Mouse (Mus musculus): ENCODE results near the gene Tmem260. TPM values are rescaled to one million over a fixed set of nuclear protein-coding genes. Genes with fewer than 3 reads are reported as not detected.
A peak's percentile ranks its signal among the peaks of the same experiment; 100 is the strongest.
"Not testable (repeated sequence)": the region's sequence is repeated elsewhere in the genome, so short reads cannot be mapped to it uniquely, and the experiment has no call there.

The Tmem260 gene
- 10 to 100 TPM in 1 of 2 experiments, 1 to 10 TPM in 1; 8.2 to 12.2 TPM for polyA plus RNA-seq (2017; shearing (Covaris generic))

GRCm38 (mm10) chr14:48445984-48446683 lies at the start of gene Tmem260:
Gene Tmem260 (plus strand): TSS chr14:48446124.
- ATAC-seq, result peak; percentile 89

- no peak for ATAC-seq
Measured at GRCm38 (mm10) chr14:48406086-48406485, 39.8 kb upstream of the Tmem260 start.

GRCm38 (mm10) chr14:48417064-48417463 lies 28.9 kb upstream of the Tmem260 start:
- ATAC-seq, result no peak

GRCm38 (mm10) chr14:48418264-48418663 lies 27.7 kb upstream of the Tmem260 start:
- no peak for ATAC-seq

GRCm38 (mm10) chr14:48418672-48419071 lies 27.3 kb upstream of the Tmem260 start:
- no peak for ATAC-seq

GRCm38 (mm10) chr14:48421476-48421875 lies 24.4 kb upstream of the Tmem260 start:
- no peak for ATAC-seq

GRCm38 (mm10) chr14:48421996-48422395 lies 23.9 kb upstream of the Tmem260 start:
- ATAC-seq, result peak; percentile 97

- peak; percentile 1 for ATAC-seq
Measured at GRCm38 (mm10) chr14:48422436-48422835, 23.5 kb upstream of the Tmem260 start.

GRCm38 (mm10) chr14:48422901-48423300 lies 23.0 kb upstream of the Tmem260 start:
- peak; percentile 11 for ATAC-seq

- ATAC-seq, result no peak
Measured at GRCm38 (mm10) chr14:48431978-48432377, 13.9 kb upstream of the Tmem260 start.

- ATAC-seq, result no peak
Measured at GRCm38 (mm10) chr14:48443796-48444195, 2.1 kb upstream of the Tmem260 start.

GRCm38 (mm10) chr14:48451966-48452407 lies 6.1 kb downstream of the Tmem260 start:
- no peak for ATAC-seq

- no peak for ATAC-seq
Measured at GRCm38 (mm10) chr14:48453411-48453810, 7.5 kb downstream of the Tmem260 start.

- no peak for ATAC-seq
Measured at GRCm38 (mm10) chr14:48456305-48457092, 10.6 kb downstream of the Tmem260 start.

GRCm38 (mm10) chr14:48457288-48457938 lies 11.5 kb downstream of the Tmem260 start:
- ATAC-seq, result no peak

- no peak for ATAC-seq
Measured at GRCm38 (mm10) chr14:48458901-48459300, 13.0 kb downstream of the Tmem260 start.

- ATAC-seq, result no peak
Measured at GRCm38 (mm10) chr14:48468339-48468738, 22.4 kb downstream of the Tmem260 start.

- ATAC-seq, result no peak
Measured at GRCm38 (mm10) chr14:48470742-48471487, 25.0 kb downstream of the Tmem260 start.

- no peak for ATAC-seq
Measured at GRCm38 (mm10) chr14:48472179-48472578, 26.3 kb downstream of the Tmem260 start.

GRCm38 (mm10) chr14:48475370-48475769 lies 29.4 kb downstream of the Tmem260 start:
- no peak for ATAC-seq

GRCm38 (mm10) chr14:48475834-48476233 lies 29.9 kb downstream of the Tmem260 start:
- ATAC-seq, result not testable (repeated sequence)

GRCm38 (mm10) chr14:48476278-48476677 lies 30.4 kb downstream of the Tmem260 start:
- ATAC-seq, result no peak
